Mouse (Mus musculus) mouse embryonic stem cell (cell line): ENCODE results near the gene Alkbh5.

Experiments
- in situ Hi-C, 2 experiments: fragments of 300-500 bp; cut with MboI; formaldehyde crosslinking; loops; 1 replicate in 1 of 2; 3 replicates in 1 of 2; pipeline ENCODE4 v1.14.3; 2019 to 2020; ENCODE audit warnings: low sequenced_read_pairs in 2 of 2, low pct_unique_long_range_greater_than_20kb in 1 of 2, mixed read lengths in 1 of 2; ENCODE audit not compliant: unreplicated experiment in 1 of 2

Gene Alkbh5

GRCm38 (mm10) chr11:60536180-60536858, at the start of gene Alkbh5:
Gene Alkbh5 (plus strand): TSS chr11:60536381.
- in situ Hi-C loops, result no loop called here

- in situ Hi-C loops, result no loop called here
These were observed 43.5 kb upstream of the Alkbh5 start for GRCm38 (mm10) chr11:60492726-60493125.

GRCm38 (mm10) chr11:60495692-60496091, 40.5 kb upstream of the Alkbh5 start:
- in situ Hi-C loops, result no loop called here

GRCm38 (mm10) chr11:60507281-60507680, 28.9 kb upstream of the Alkbh5 start:
- in situ Hi-C loops, result no loop called here

- in situ Hi-C loops, result no loop called here
These were observed 27.2 kb upstream of the Alkbh5 start for GRCm38 (mm10) chr11:60508950-60509349.

- in situ Hi-C loops, result no loop called here
These were observed 26.7 kb upstream of the Alkbh5 start for GRCm38 (mm10) chr11:60509500-60509899.

- in situ Hi-C loops, result loop anchor here in 1 of 2 experiments (5.0 kb wide), 1 partner anchor 35 kb away; no protein-coding TSS in a partner anchor
These were observed 24.3 kb upstream of the Alkbh5 start for GRCm38 (mm10) chr11:60511893-60512292.

GRCm38 (mm10) chr11:60512520-60512919, 23.7 kb upstream of the Alkbh5 start:
- in situ Hi-C loops, result loop anchor here in 1 of 2 experiments (5.0 kb wide), 1 partner anchor 35 kb away; no protein-coding TSS in a partner anchor

- in situ Hi-C loops, result loop anchor here in 1 of 2 experiments (5.0 kb wide), 1 partner anchor 38 kb away; no protein-coding TSS in a partner anchor
These were observed 21.2 kb upstream of the Alkbh5 start for GRCm38 (mm10) chr11:60514941-60515340.

- in situ Hi-C loops, result no loop called here
These were observed 17.9 kb upstream of the Alkbh5 start for GRCm38 (mm10) chr11:60518305-60518704.

- in situ Hi-C loops, result no loop called here
These were observed 14.2 kb upstream of the Alkbh5 start for GRCm38 (mm10) chr11:60522027-60522426.

- in situ Hi-C loops, result no loop called here
These were observed 13.4 kb upstream of the Alkbh5 start for GRCm38 (mm10) chr11:60522661-60523365.

- in situ Hi-C loops, result no loop called here
These were observed 9.7 kb upstream of the Alkbh5 start for GRCm38 (mm10) chr11:60526461-60526860.

- in situ Hi-C loops, result no loop called here
These were observed 505 bp upstream of the Alkbh5 start for GRCm38 (mm10) chr11:60535676-60536075.

- in situ Hi-C loops, result no loop called here
These were observed 782 bp downstream of the Alkbh5 start for GRCm38 (mm10) chr11:60536859-60537467.

- in situ Hi-C loops, result no loop called here
These were observed 1.5 kb downstream of the Alkbh5 start for GRCm38 (mm10) chr11:60537468-60538347.

GRCm38 (mm10) chr11:60538371-60539281, 2.4 kb downstream of the Alkbh5 start:
- in situ Hi-C loops, result no loop called here

GRCm38 (mm10) chr11:60539540-60539939, 3.4 kb downstream of the Alkbh5 start:
- in situ Hi-C loops, result no loop called here
